Mouse (Mus musculus) megakaryocyte progenitor cell, adult 5-6 weeks (primary cell): ENCODE results near the gene Hlx. TPM values are rescaled to one million over a fixed set of nuclear protein-coding genes. Genes with fewer than 3 reads are reported as not detected.

Experiments
- total RNA-seq, 2 experiments: library from RNA; stranded (forward) in 1 of 2; stranded (reverse) in 1 of 2; fragments of 157-497, 149-512 nt in 1 of 2; fragments of 200-1000 nt in 1 of 2; gene quantifications; 2 replicates each; pipeline versions ENCODE4 v1.2.3 to v1.2.4; 2015 to 2017

The Hlx gene
- total RNA-seq, 2 experiments from 2014 or later, result 11.6 to 15.2 TPM

Other genes with a start within 250 kb of the Hlx start
- 0.49 and 0.67 TPM in 2 replicates for gene Marc1, start 78.7 kb upstream of the Hlx start, total RNA-seq (2015)
- gene Marc1, start 78.7 kb upstream of the Hlx start, total RNA-seq (2017), result 0.33 TPM in 1 of 2 replicates, not detected in the other
- 217 and 227 TPM in 2 replicates for gene Marc2, start 113.8 kb upstream of the Hlx start, total RNA-seq (2015)
- gene Marc2, start 113.8 kb upstream of the Hlx start, total RNA-seq (2017), result 65.4 and 72.7 TPM in 2 replicates
- not detected in 2 replicates for gene C130074G19Rik, start 150.6 kb upstream of the Hlx start, total RNA-seq (2015)
- gene C130074G19Rik, start 150.6 kb upstream of the Hlx start, total RNA-seq (2017), result not detected in 2 replicates